Mouse (Mus musculus) CH12.LX (cell line): ENCODE data around the gene Mbd6. TPM values are rescaled to one million over a fixed set of nuclear protein-coding genes. Genes with fewer than 3 reads are reported as not detected.

Experiments
- DNase-seq: peaks from one replicate; pipeline ENCODE4 v3.0.0-alpha.2; 2013; ENCODE audit errors: extremely low read depth
- H3K27ac ChIP-seq: 2 replicates; pipeline ENCODE4 v1.5.1; 2012; ENCODE audit warnings: low read depth, mild to moderate bottlenecking, control low read depth, moderate library complexity; ENCODE audit not compliant: insufficient read depth
- H3K27me3 ChIP-seq: replicated peaks from 2 replicates; pipeline ENCODE3; 2012; ENCODE audit warnings: inconsistent platforms
- H3K36me3 ChIP-seq, 2 experiments: replicated peaks in 1 of 2; 2 replicates each; pipeline versions ENCODE3 to v1.6.1; 2012; ENCODE audit warnings: inconsistent platforms in 1 of 2, low read length in 1 of 2, mild to moderate bottlenecking in 1 of 2, mixed read lengths in 1 of 2, moderate library complexity in 1 of 2; ENCODE audit not compliant: control insufficient read depth in 1 of 2, insufficient read depth in 1 of 2
- H3K4me1 ChIP-seq, 2 experiments: 2 replicates each; pipeline ENCODE4 v1.6.1; 2012; ENCODE audit warnings: inconsistent platforms in 1 of 2, moderate library complexity in 1 of 2; ENCODE audit not compliant: insufficient read depth in 2 of 2, control insufficient read depth in 1 of 2
- H3K4me2 ChIP-seq: 2 replicates; pipeline ENCODE4 v1.6.1; 2012; ENCODE audit warnings: low read depth, mild to moderate bottlenecking, control low read depth; ENCODE audit not compliant: poor library complexity, insufficient read depth, severe bottlenecking
- H3K4me3 ChIP-seq, 3 experiments: fragments of 150-350 bp in 1 of 3; sonication (generic) in 1 of 3; replicated peaks in 1 of 3; 2 replicates each; pipeline versions ENCODE3 to v1.5.1; 2011 to 2012; ENCODE audit warnings: low read depth in 2 of 3, low read length in 2 of 3, mild to moderate bottlenecking in 2 of 3, moderate library complexity in 2 of 3, control low read depth in 1 of 3, improper control_type of control experiment in 1 of 3, inconsistent platforms in 1 of 3, mixed read lengths in 1 of 3; ENCODE audit not compliant: poor library complexity in 1 of 3
- H3K79me2 ChIP-seq: replicated peaks from 2 replicates; pipeline ENCODE4 v1.6.1; 2012; ENCODE audit warnings: mild to moderate bottlenecking, moderate library complexity; ENCODE audit not compliant: control insufficient read depth, poor library complexity, insufficient read depth, severe bottlenecking; ENCODE audit errors: extremely low read depth
- H3K9ac ChIP-seq: 2 replicates; pipeline ENCODE4 v1.6.1; 2012; ENCODE audit warnings: low read depth, mild to moderate bottlenecking, control low read depth, moderate library complexity; ENCODE audit not compliant: insufficient read depth
- H3K9me3 ChIP-seq: replicated peaks from 2 replicates; pipeline ENCODE3; 2012; ENCODE audit warnings: low read length, inconsistent platforms, mixed read lengths
- CHD1 ChIP-seq: IDR thresholded peaks from 2 replicates; pipeline ENCODE4 v1.6.1; 2012; ENCODE audit warnings: low read depth, low read length, improper control_type of control experiment, inconsistent platforms
- CHD2 ChIP-seq: IDR thresholded peaks from 2 replicates; pipeline ENCODE4 v1.6.1; 2011; ENCODE audit warnings: low read length, improper control_type of control experiment
- CTCF ChIP-seq, 2 experiments: IDR thresholded peaks in 1 of 2; conservative IDR thresholded peaks in 1 of 2; 2 replicates each; pipeline ENCODE4 v1.5.1; 2011 to 2012; ENCODE audit warnings: low read depth in 2 of 2, low read length in 2 of 2, improper control_type of control experiment in 1 of 2, inconsistent platforms in 1 of 2, mild to moderate bottlenecking in 1 of 2, moderate library complexity in 1 of 2
- E2F4 ChIP-seq: IDR thresholded peaks from 2 replicates; pipeline ENCODE4 v1.6.1; 2011; ENCODE audit warnings: low read depth, low read length, improper control_type of control experiment; ENCODE audit not compliant: insufficient replicate concordance
- ELF1 ChIP-seq: IDR thresholded peaks from 2 replicates; pipeline ENCODE4 v1.6.1; 2014; ENCODE audit warnings: low read depth, mild to moderate bottlenecking, inconsistent platforms, low read length, improper control_type of control experiment
- EP300 ChIP-seq: IDR thresholded peaks from 2 replicates; pipeline ENCODE4 v1.6.1; 2011; ENCODE audit warnings: low read length, improper control_type of control experiment
- GABPA ChIP-seq: IDR thresholded peaks from 2 replicates; pipeline ENCODE4 v1.6.1; 2012; ENCODE audit warnings: low read depth, low read length, improper control_type of control experiment, inconsistent platforms; ENCODE audit not compliant: insufficient replicate concordance
- HCFC1 ChIP-seq: IDR thresholded peaks from 2 replicates; pipeline ENCODE4 v1.6.1; 2012; ENCODE audit warnings: low read depth, mild to moderate bottlenecking, inconsistent platforms, low read length, improper control_type of control experiment
- IRF4 ChIP-seq: IDR thresholded peaks from 2 replicates; pipeline ENCODE4 v1.6.1; 2014; ENCODE audit warnings: low read depth, mild to moderate bottlenecking, inconsistent platforms, low read length, improper control_type of control experiment
- JUN ChIP-seq: IDR thresholded peaks from 2 replicates; pipeline ENCODE4 v1.6.1; 2011; ENCODE audit warnings: low read depth, mild to moderate bottlenecking, low read length, improper control_type of control experiment, moderate library complexity; ENCODE audit not compliant: insufficient read depth
- JUND ChIP-seq: conservative IDR thresholded peaks from 2 replicates; pipeline ENCODE4 v1.6.1; 2011; ENCODE audit warnings: low read depth, low read length, improper control_type of control experiment
- KAT2A ChIP-seq: IDR thresholded peaks from 2 replicates; pipeline ENCODE4 v1.6.1; 2012; ENCODE audit warnings: low read length, improper control_type of control experiment, inconsistent platforms; ENCODE audit not compliant: insufficient replicate concordance
- MAFK ChIP-seq: IDR thresholded peaks from 2 replicates; pipeline ENCODE4 v1.6.1; 2011; ENCODE audit warnings: low read length, improper control_type of control experiment; ENCODE audit not compliant: insufficient replicate concordance
- MAX ChIP-seq: IDR thresholded peaks from 2 replicates; pipeline ENCODE4 v1.6.1; 2011; ENCODE audit warnings: low read length, improper control_type of control experiment
- MEF2A ChIP-seq: IDR thresholded peaks from 2 replicates; pipeline ENCODE4 v1.6.1; 2014; ENCODE audit warnings: low read depth, mild to moderate bottlenecking, inconsistent platforms, low read length, improper control_type of control experiment, borderline replicate concordance
- MXI1 ChIP-seq: IDR thresholded peaks from 2 replicates; pipeline ENCODE4 v1.6.1; 2011; ENCODE audit warnings: mild to moderate bottlenecking, low read depth, low read length, improper control_type of control experiment
- NELFE ChIP-seq: IDR thresholded peaks from 2 replicates; pipeline ENCODE4 v1.6.1; 2011; ENCODE audit warnings: low read depth, low read length, improper control_type of control experiment
- NRF1 ChIP-seq: IDR thresholded peaks from 2 replicates; pipeline ENCODE4 v1.6.1; 2014; ENCODE audit warnings: low read depth, mild to moderate bottlenecking, inconsistent platforms, low read length, improper control_type of control experiment, moderate library complexity
- PAX5 ChIP-seq: IDR thresholded peaks from 2 replicates; pipeline ENCODE4 v1.6.1; 2012; ENCODE audit warnings: low read length, inconsistent platforms, mixed read lengths
- POLR2A ChIP-seq: IDR thresholded peaks from 2 replicates; pipeline ENCODE4 v1.6.1; 2011; ENCODE audit warnings: low read depth, mild to moderate bottlenecking, improper control_type of control experiment, low read length
- RAD21 ChIP-seq: IDR thresholded peaks from 2 replicates; pipeline ENCODE4 v1.6.1; 2011; ENCODE audit warnings: low read depth, mild to moderate bottlenecking, low read length, improper control_type of control experiment, moderate library complexity
- RCOR1 ChIP-seq: conservative IDR thresholded peaks from 2 replicates; pipeline ENCODE4 v1.6.1; 2012; ENCODE audit warnings: low read depth, mild to moderate bottlenecking, inconsistent platforms, low read length, improper control_type of control experiment
- SIN3A ChIP-seq: IDR thresholded peaks from 2 replicates; pipeline ENCODE4 v1.6.1; 2012; ENCODE audit warnings: low read length, improper control_type of control experiment, inconsistent platforms
- SMC3 ChIP-seq: IDR thresholded peaks from 2 replicates; pipeline ENCODE4 v1.6.1; 2011; ENCODE audit warnings: low read depth, low read length, improper control_type of control experiment
- TBP ChIP-seq: conservative IDR thresholded peaks from 2 replicates; pipeline ENCODE4 v1.6.1; 2011; ENCODE audit warnings: low read depth, low read length, improper control_type of control experiment
- TCF12 ChIP-seq: IDR thresholded peaks from 2 replicates; pipeline ENCODE4 v1.6.1; 2014; ENCODE audit warnings: low read depth, mild to moderate bottlenecking, inconsistent platforms, low read length, improper control_type of control experiment
- UBTF ChIP-seq: IDR thresholded peaks from 2 replicates; pipeline ENCODE4 v1.6.1; 2012; ENCODE audit warnings: low read depth, mild to moderate bottlenecking, inconsistent platforms, low read length, improper control_type of control experiment, moderate library complexity
- USF1 ChIP-seq: IDR thresholded peaks from 2 replicates; pipeline ENCODE4 v1.6.1; 2014; ENCODE audit warnings: low read depth, mild to moderate bottlenecking, inconsistent platforms, low read length, improper control_type of control experiment
- USF2 ChIP-seq: conservative IDR thresholded peaks from 2 replicates; pipeline ENCODE4 v1.6.1; 2011; ENCODE audit warnings: low read depth, low read length, improper control_type of control experiment
- ZC3H11A ChIP-seq: IDR thresholded peaks from 2 replicates; pipeline ENCODE4 v1.6.1; 2012; ENCODE audit warnings: low read depth, mild to moderate bottlenecking, inconsistent platforms, low read length, improper control_type of control experiment
- ZKSCAN1 ChIP-seq: IDR thresholded peaks from 2 replicates; pipeline ENCODE4 v1.6.1; 2012; ENCODE audit warnings: low read depth, inconsistent platforms, low read length, improper control_type of control experiment, borderline replicate concordance
- ZMIZ1 ChIP-seq: IDR thresholded peaks from 2 replicates; pipeline ENCODE4 v1.6.1; 2012; ENCODE audit warnings: low read depth, mild to moderate bottlenecking, inconsistent platforms, low read length, improper control_type of control experiment
- ZNF384 ChIP-seq: IDR thresholded peaks from 2 replicates; pipeline ENCODE4 v1.6.1; 2012; ENCODE audit warnings: low read depth, low read length, improper control_type of control experiment, inconsistent platforms
- dilution Hi-C: fragments of 300-500 bp; cut with MboI; formaldehyde crosslinking; loops from 2 replicates; pipeline ENCODE4 v1.14.3; 2020; ENCODE audit warnings: low sequenced_read_pairs; ENCODE audit not compliant: extremely low pct_unique_long_range_greater_than_20kb, extremely low pct_ligation_motif_present
- in situ Hi-C: fragments of 300-500 bp; cut with MboI; formaldehyde crosslinking; loops from 3 replicates; pipeline ENCODE4 v1.14.3; 2019; ENCODE audit warnings: low sequenced_read_pairs, low pct_ligation_motif_present, low pct_unique_long_range_greater_than_20kb, mixed read lengths
- polyA plus RNA-seq: library from polyadenylated mRNA; unstranded; fragments of >175 nt; gene quantifications from 2 replicates; pipeline ENCODE4 v1.2.1, GENCODE M21; 2012; ENCODE audit warnings: low read depth; ENCODE audit not compliant: insufficient read length
- total RNA-seq, 2 experiments: library from RNA; depleted of rRNA; stranded (reverse); fragments of 300-350 nt in 1 of 2; fragments of >200 nt in 1 of 2; gene quantifications; 2 replicates each; pipeline ENCODE4 v1.2.3; 2012 to 2014

The Mbd6 gene
- total and polyA plus RNA-seq, 3 experiments: 0.74 to 16.5 (median 2.7) TPM

DNA sequence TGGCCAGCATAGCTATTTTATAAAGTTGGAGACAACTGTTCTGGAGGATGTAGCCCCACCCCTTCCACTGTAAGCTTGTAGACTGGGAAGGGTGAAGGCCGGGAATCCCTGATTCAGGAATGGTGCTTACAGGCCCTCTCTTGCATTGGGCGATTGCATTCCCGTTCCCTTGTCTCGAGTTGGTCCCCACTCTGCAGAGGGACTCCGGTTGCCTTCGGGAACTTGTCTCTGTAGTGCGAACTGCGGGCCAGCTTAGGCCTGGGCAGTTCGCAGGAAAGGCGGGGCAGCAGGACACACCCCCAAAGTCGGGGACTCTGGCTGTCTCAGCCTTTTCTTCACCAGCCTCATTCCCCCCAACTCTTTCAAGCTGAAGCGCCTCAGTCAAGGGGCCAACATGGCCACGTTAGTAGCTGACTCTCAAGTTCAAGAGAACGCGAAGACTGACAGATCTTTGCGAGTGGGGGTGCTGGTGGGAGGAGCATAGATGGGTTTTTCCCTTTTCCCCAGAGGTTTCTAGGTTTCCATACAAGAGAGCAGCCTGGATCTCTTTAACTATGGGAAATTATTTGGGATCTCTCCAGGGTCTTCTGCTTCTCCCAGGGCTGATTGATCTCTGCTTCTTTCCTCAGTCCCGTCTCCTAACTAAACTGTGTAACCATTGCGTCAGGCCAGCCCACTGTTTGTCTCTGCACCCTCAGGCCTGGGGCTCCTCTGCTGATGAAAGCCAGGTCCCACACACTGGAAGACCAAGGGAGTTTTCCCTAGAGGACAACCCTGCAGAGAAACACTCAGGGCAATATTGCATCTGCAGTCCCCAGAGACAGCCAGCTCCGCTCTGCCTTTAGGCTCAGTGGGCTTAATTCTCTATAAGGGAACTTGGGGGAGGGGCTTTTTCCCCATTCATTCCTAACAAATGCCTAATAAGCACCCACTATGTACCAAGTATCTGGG, 2.4 kb upstream of the Mbd6 start (continued):
- TF ChIP-seq ZC3H11A (no peak), RCOR1 (0 out of 2 replicates have a peak, but pooled peaks have one; percentile 40), SMC3 (peak; percentile 1; the same call in 1 of the 2 replicates), POLR2A (no peak; the same call in 1 of the 2 replicates), NELFE (no peak; the same call in 1 of the 2 replicates), JUN (no peak), KAT2A (no peak), MXI1 (peak; percentile 56; the same call in 1 of the 2 replicates), USF1 (no peak), CTCF (conservative IDR thresholded peaks at IDR 0.05 in 1 of 2, IDR thresholded peaks at IDR 0.05 in 1 of 2; ENCODE audit: low read depth in 2 of 2, low read length in 2 of 2) (no peak), USF2 (no peak), ZNF384 (no peak), EP300 (0 out of 2 replicates have a peak, but pooled peaks have one; percentile 9), E2F4 (no peak)

DNA sequence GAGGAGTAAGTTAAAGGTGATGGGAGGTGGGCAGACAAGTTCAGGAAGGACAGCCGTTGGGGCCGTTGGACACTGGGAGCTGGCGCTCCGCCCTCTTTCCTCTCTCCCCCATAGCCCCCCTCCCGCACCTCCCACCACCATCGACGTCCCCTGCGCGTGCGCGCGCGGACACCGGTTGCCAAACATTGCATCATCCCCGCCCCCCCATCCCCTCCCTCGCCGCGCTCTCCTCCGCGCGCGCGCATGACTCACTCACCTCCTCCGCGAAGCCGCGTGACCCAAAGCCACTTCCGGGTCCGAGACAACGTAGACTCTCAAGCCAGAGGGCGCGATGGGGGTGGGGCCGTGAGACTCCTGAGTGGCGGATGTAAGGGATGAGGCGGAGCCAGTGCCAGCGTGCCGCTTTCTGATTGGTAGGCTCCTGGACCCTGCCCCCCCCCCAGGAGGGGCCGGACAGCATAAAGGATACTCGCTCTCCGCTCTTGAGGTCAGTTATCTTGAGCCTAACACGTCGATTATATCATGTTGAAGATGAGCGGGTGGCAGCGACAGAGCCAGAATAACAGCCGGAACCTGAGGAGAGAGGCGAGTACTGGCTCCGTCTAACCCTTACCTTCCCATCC, 1.6 kb upstream of the Mbd6 start:
- Histone ChIP-seq H3K27ac (peak overlapping the region; percentile 99), H3K9ac (peak overlapping the region; percentile 97), H3K4me1 (peaks cover 20 to 49% of the 10 kb centered on the region in 2 experiments), H3K27me3 (no peaks in the 10 kb centered on the region), H3K36me3 (peaks cover 50 to 60% of the 10 kb centered on the region in 2 experiments), H3K79me2 (peaks cover 53% of the 10 kb centered on the region), H3K9me3 (no peaks in the 10 kb centered on the region), H3K4me2 (peak overlapping the region; percentile 18; the same call in 1 of the 2 replicates), H3K4me3 (peak overlapping the region; percentile 72 to 98 (median 79))
- in situ Hi-C loops (no loop called here), dilution Hi-C loops (no loop called here)
- DNase-seq: peak; percentile 100
- TF ChIP-seq ZMIZ1 (peak; percentile 99), USF1 (peak; percentile 85), E2F4 (no peak), POLR2A (peak; percentile 100), IRF4 (no peak), EP300 (peak; percentile 35; the same call in 1 of the 2 replicates), JUN (no peak), NRF1 (peak; percentile 93), RAD21 (no peak), SIN3A (peak; percentile 87), ZKSCAN1 (no peak), GABPA (no peak), TBP (peak; percentile 98), MEF2A (peak; percentile 76), TCF12 (peak; percentile 88), ELF1 (peak; percentile 100), RCOR1 (no peak; the same call in 1 of the 2 replicates), HCFC1 (peak; percentile 76), USF2 (no peak; the same call in 1 of the 2 replicates), NELFE (peak; percentile 99), MAX (peak; percentile 82), MAFK (no peak), PAX5 (no peak), UBTF (no peak), CTCF (conservative IDR thresholded peaks at IDR 0.05 in 1 of 2, IDR thresholded peaks at IDR 0.05 in 1 of 2; ENCODE audit: low read depth in 2 of 2, low read length in 2 of 2) (no peak), SMC3 (no peak), CHD2 (peak; percentile 92), CHD1 (no peak; the same call in 1 of the 2 replicates), JUND (no peak)
